Mouse (Mus musculus) liver (tissue): ENCODE results near the gene Golph3l.

Source experiments
- DNase-seq: peaks from one replicate; pipeline ENCODE4 v3.0.0-alpha.2; 2020; ENCODE audit warnings: mixed read lengths

Golph3l gene

DNA sequence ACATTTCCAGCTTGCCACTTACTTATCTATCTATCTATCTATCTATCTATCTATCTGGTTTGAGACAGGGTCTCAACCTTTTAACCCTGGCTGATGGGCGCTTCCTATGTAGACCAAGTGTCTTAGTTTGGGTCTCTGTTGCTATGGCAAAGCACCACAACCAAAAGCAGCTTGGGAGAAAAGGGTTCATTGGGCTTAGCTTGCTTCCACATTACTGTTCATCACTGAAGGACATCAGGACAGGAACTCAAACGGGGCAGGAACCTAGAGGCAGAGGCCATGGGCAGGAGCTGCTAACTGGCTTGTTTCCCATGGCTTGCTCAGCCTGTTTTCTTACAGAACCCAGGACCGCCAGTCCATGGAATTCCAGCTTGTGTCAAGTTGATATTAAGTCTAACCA, 68.4 kb downstream of the Golph3l start:
- DNase-seq: no peak

GRCm38 (mm10) chr3:95657711-95658110, 69.0 kb downstream of the Golph3l start:
- no peak for DNase-seq

- DNase-seq: peak; percentile 96
These were observed 69.6 kb downstream of the Golph3l start, which contains the start of gene Mcl1 for GRCm38 (mm10) chr3:95658236-95658867. TSS of gene Mcl1 (plus strand) at chr3:95658788.

DNA sequence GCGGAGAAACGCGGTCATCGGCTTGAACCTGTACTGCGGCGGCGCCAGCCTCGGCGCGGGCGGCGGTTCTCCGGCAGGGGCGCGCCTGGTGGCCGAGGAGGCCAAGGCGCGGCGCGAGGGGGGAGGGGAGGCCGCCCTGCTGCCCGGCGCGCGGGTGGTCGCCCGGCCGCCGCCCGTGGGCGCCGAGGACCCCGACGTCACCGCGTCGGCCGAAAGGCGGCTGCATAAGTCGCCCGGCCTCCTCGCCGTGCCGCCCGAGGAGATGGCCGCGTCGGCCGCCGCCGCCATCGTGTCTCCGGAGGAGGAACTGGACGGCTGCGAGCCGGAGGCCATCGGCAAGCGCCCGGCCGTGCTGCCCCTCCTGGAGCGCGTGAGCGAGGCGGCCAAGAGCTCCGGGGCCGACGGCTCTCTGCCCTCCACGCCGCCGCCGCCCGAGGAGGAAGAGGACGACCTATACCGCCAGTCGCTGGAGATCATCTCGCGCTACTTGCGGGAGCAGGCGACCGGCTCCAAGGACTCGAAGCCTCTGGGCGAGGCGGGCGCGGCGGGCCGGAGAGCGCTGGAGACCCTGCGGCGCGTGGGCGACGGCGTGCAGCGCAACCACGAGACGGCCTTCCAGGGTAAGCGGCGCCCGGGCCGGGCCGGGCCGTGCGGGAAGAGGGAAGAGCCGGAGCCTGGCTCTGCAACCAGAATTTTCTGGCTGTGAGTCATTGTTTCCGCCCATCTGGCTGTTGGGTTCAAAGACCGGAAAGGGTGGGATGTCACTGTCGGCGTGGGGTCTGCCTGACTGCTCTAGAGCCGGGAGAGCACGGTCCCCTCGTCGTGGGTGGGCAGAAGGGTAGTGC, 70.4 kb downstream of the Golph3l start:
- peak; percentile 72 for DNase-seq

DNA sequence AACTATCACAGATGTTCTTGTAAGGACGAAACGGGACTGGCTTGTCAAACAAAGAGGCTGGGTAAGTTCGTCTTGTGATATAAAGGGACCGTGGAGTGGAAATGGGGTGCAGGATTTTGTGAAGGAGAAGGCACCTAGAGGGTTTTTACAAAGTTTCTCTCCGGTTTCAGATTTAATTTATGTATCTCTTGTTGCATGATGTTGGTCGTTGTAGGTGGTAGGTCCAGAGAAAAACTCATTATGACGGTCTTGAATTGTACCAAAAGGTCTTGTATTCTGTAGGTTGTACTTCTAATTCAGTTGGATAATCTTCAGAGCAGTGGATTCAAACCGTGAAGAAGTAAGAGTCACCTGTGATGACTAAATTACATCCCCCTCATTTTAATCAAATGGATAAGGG, 71.2 kb downstream of the Golph3l start:
- no peak for DNase-seq

DNA sequence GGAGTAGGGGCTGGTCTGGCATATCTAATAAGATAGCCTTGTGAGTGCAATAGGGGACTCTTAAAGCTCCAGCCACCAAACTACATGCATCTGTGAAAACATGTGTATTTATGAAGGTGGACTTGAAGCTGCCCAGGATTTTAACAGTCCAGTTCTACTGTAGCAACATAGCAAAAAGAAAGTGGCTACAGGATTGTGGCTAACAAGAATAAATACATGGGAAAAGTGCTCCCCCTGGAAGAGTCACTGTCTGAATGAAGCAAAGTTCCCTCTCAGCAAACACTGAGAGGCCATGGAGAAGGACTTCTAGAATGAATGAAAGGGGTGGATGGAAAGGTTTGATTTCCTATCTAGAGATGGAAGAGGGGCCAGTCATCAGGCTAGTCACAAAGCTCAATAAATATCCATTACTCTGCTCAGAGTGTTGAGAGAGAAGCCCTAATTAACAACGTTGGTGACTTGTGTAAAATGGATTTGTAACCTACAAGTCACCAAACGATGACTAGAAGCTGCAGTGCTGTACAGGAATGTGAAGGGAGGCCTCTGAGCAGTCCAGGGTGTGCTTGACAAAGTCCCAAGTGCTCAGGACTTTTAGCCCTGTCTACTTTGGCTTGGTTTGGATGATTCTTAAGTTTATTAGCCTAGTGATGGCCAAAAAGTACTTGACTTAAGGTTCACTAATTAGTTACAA, 72.2 kb downstream of the Golph3l start:
- peak; percentile 36 for DNase-seq

GRCm38 (mm10) chr3:95661945-95662715, 73.4 kb downstream of the Golph3l start:
- peak; percentile 56 for DNase-seq

DNA sequence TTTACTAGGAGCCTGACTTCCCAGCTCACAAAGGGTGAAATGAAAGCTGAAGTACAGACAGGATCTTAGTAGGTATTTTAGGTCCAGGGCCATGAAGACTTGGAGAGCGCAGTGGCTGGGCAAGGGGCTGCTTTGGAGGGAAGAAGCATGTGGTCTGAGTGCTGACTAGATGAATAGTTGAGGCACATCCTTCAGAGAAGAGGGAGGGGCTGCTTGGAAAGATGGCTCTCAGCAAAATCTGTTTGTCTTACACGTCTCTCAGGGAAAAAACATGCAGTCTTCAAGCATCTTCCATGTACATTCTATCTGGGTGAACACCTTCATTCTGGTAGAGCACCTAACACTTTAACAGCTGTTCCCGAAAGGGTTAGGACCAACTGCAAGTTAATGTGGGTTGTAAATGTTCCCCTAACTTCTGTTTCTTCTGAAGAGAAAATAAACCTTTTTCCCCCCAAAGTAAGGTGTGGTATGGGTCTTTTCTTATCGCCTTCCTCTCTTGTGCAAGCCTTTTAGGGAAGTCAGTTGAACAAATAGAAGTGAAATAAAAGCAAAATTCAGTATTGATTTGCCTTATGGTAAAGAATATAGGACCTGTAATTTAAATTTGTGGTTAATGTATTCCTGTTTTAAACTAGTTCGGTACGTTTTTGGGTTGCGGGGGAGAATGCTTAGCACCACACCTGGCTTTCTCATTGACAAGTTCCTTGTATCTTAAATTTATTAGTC, 74.2 kb downstream of the Golph3l start:
- DNase-seq: no peak

DNA sequence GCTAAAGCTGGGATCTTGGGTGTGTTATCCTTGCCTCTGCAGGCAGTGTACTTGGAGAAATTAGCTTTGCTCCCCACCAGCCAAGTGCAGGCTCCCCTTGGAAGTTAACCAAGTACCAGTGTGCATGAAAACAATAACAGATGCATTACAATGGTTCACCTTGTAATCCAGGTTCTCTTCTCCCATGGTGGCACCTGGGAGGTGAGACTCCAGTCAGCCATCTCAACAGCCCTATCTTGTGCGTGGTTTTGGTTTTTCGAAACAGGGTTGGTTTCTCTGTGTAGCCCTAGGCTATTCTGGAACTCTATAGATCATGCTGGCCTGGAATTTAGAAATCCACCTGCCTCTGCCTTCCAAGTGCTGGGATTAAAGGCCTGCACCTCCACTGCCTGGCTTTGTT, 74.8 kb downstream of the Golph3l start:
- no peak for DNase-seq

GRCm38 (mm10) chr3:95663969-95664608, 75.4 kb downstream of the Golph3l start:
- DNase-seq: no peak

GRCm38 (mm10) chr3:95664940-95665352, 76.2 kb downstream of the Golph3l start:
- DNase-seq: no peak

- peak; percentile 90 for DNase-seq
These were observed 77.5 kb downstream of the Golph3l start for GRCm38 (mm10) chr3:95666124-95666844.

DNA sequence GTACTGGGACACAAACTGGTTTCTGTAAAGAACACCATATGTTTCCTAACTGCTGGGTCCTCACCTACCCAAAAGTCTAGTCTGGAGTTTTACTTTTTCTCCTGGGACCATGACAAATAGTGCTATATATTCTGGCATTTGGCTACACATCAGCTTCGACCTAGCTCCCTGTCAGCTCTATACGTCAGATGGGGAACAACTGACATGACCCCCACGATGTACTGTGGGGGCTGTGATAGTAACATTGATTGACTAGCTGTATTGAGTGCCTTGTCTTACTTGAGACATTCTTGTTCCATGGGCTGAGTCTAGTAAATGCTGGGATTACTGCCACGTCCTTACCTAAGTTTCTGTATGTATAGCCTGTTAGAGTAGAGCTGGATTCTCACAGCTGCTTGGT, 78.8 kb downstream of the Golph3l start:
- DNase-seq: no peak

- DNase-seq: peak; percentile 24
These were observed 79.3 kb downstream of the Golph3l start for GRCm38 (mm10) chr3:95668026-95668425.
